Mouse (Mus musculus) heart, embryonic 11.5 days (tissue): ENCODE results near the gene Grm4. TPM values are rescaled to one million over a fixed set of nuclear protein-coding genes. Genes with fewer than 3 reads are reported as not detected.

Experiments used
- ATAC-seq: fragments of 200-750 bp; cut with Nextera tagmentation; replicated peaks from 2 replicates; pipeline ENCODE4 v1.8.0; 2017; ENCODE audit warnings: moderate library complexity; ENCODE audit not compliant: insufficient number of reproducible peaks, low FRiP score, low TSS enrichment
- H3K27ac ChIP-seq: fragments of 300-500 bp; sonication (generic); 2 replicates; pipeline ENCODE4 v1.5.1; 2014; ENCODE audit warnings: mild to moderate bottlenecking, low read depth, low read length
- H3K27me3 ChIP-seq: fragments of 300-500 bp; sonication (generic); 2 replicates; pipeline ENCODE4 v1.6.1; 2014; ENCODE audit warnings: mild to moderate bottlenecking, low read length, mixed read lengths; ENCODE audit not compliant: control insufficient read depth, insufficient read depth
- H3K36me3 ChIP-seq: fragments of 300-500 bp; sonication (generic); 2 replicates; pipeline ENCODE4 v1.6.1; 2014; ENCODE audit warnings: mild to moderate bottlenecking, low read length, moderate library complexity, mixed read lengths; ENCODE audit not compliant: control insufficient read depth, insufficient read depth
- H3K4me1 ChIP-seq: fragments of 300-500 bp; sonication (generic); 2 replicates; pipeline ENCODE4 v1.6.1; 2014; ENCODE audit warnings: low read length; ENCODE audit not compliant: control insufficient read depth, insufficient read depth
- H3K4me2 ChIP-seq: fragments of 300-500 bp; sonication (generic); 2 replicates; pipeline ENCODE4 v1.6.1; 2014; ENCODE audit warnings: mild to moderate bottlenecking, moderate library complexity
- H3K4me3 ChIP-seq: fragments of 300-500 bp; sonication (generic); 2 replicates; pipeline ENCODE4 v1.5.1; 2014; ENCODE audit warnings: low read depth, low read length
- H3K9ac ChIP-seq: fragments of 300-500 bp; sonication (generic); 2 replicates; pipeline ENCODE4 v1.6.1; 2014; ENCODE audit warnings: mild to moderate bottlenecking, low read depth, low read length, moderate library complexity
- H3K9me3 ChIP-seq: fragments of 300-500 bp; sonication (generic); replicated peaks from 2 replicates; pipeline ENCODE4 v1.6.1; 2016; ENCODE audit warnings: low read length; ENCODE audit not compliant: control insufficient read depth
- WGBS: fragments of 180-500 bp; shearing (Covaris S2); extraction: QIAGEN DNeasy Blood & Tissue Kit; methylation state at CpG from one replicate; pipeline ENCODE4 v1.1.7; 2014; ENCODE audit not compliant: insufficient replicate concordance; 5-methylcytosine and 5-hydroxymethylcytosine counted together
- polyA plus RNA-seq: library from polyadenylated mRNA; unstranded; fragments of >200 nt; fragmentation: Nextera tagmentation; extraction: Ambion mirVana; gene quantifications from 2 replicates; pipeline ENCODE4 v1.2.1, GENCODE M21; 2014

The Grm4 gene
- polyA plus RNA-seq, 1 experiment from 2014 or later, result 0.07 TPM

DNA sequence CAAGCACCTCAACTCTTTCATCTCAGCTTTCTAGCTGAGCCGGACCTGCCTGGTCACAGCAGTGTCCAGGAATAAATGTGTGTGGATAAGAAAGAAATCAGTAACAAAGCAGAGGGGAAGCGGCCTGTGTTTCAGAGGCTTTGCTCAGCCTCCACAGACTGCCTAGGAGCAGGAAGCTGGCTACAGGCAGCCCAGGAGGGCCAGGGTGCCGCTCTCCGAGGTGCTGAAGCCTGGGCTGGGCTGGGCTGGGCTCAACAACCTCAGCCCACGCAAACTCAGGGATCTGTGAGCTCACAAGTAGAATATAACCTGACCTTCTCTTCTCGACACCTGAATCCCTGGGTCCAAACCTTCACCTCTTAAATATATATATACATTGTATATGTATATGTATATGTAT, 54.6 kb downstream of the Grm4 start:
- H3K27ac ChIP-seq, result no peak overlapping the region
- H3K27me3 ChIP-seq, result peaks cover 4% of the 10 kb centered on the region
- no peak overlapping the region for H3K4me3 ChIP-seq
- 17% methylated on average over 6 of the region's 6 CpGs for WGBS
- no peaks in the 10 kb centered on the region for H3K4me1 ChIP-seq
- H3K4me2 ChIP-seq, result no peak overlapping the region
- no peak overlapping the region for H3K9ac ChIP-seq
- no peak for ATAC-seq
- no peaks in the 10 kb centered on the region for H3K36me3 ChIP-seq
- H3K9me3 ChIP-seq, result no peaks in the 10 kb centered on the region

DNA sequence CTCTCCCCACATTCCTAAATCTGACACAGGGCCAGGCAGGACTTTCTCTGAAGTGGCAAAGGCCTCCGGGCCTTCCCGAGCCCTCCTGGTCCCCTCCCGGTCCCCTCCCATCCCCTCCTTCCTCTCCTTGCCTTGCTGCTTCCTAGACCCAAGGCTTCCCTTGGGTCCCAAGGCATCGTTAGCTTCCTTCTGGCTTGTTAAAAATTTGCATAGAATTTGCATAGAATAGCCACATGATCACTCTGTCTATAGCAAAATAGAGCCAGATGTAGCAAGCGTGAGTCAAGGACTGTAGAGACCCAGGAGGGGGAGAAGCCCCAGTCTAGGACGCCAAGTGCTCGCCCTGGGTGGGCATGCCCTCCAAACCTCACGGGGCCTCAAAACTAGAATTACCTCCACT, 55.3 kb downstream of the Grm4 start:
- ATAC-seq, result no peak
- 67% methylated on average over 8 of the region's 8 CpGs for WGBS

GRCm38 (mm10) chr17:27464327-27464962, 56.8 kb downstream of the Grm4 start:
- Histone ChIP-seq H3K9ac (no peak overlapping the region), H3K36me3 (no peaks in the 10 kb centered on the region), H3K9me3 (no peaks in the 10 kb centered on the region), H3K4me2 (no peak overlapping the region), H3K4me3 (no peak overlapping the region), H3K27ac (no peak overlapping the region), H3K4me1 (no peaks in the 10 kb centered on the region), H3K27me3 (peaks cover 9% of the 10 kb centered on the region)
- 51% methylated on average over 8 of the region's 8 CpGs for WGBS
- no peak for ATAC-seq

More for the DNA sequence above, 55.3 kb downstream of the Grm4 start:
- Histone ChIP-seq H3K36me3 (no peaks in the 10 kb centered on the region), H3K27ac (no peak overlapping the region), H3K27me3 (peaks cover 4% of the 10 kb centered on the region), H3K9ac (no peak overlapping the region), H3K4me2 (no peak overlapping the region), H3K4me3 (no peak overlapping the region), H3K9me3 (no peaks in the 10 kb centered on the region), H3K4me1 (no peaks in the 10 kb centered on the region)

GRCm38 (mm10) chr17:27459979-27460378, 61.2 kb downstream of the Grm4 start:
- Histone ChIP-seq H3K4me3 (no peak overlapping the region), H3K27ac (no peak overlapping the region), H3K27me3 (peaks cover 9% of the 10 kb centered on the region), H3K9me3 (no peaks in the 10 kb centered on the region), H3K4me1 (no peaks in the 10 kb centered on the region), H3K36me3 (no peaks in the 10 kb centered on the region), H3K4me2 (no peak overlapping the region), H3K9ac (no peak overlapping the region)
- WGBS, result 73% methylated on average over 10 of the region's 10 CpGs
- ATAC-seq, result no peak

DNA sequence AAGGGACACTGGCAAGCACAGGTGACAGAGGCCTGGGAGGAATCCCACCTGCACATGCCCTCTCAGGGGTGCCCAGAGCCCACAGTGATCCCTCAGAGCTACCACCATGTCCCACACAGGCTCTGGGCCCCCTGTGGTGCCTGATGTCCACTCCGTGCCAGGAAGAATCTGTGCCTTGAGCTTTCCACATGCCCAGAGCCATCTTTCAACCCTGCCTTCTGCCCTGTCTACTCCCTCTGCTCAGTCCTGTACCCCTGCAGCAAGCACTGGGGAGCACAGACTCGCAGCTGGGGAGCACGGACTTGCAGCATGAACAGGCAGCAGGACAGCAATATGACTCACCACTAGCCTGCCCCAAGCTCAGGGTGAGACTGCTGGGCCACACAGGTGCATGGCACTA, 62.0 kb downstream of the Grm4 start:
- 81% methylated on average over 3 of the region's 3 CpGs for WGBS

GRCm38 (mm10) chr17:27457863-27458494, 63.2 kb downstream of the Grm4 start:
- Histone ChIP-seq H3K4me2 (no peak overlapping the region), H3K36me3 (no peaks in the 10 kb centered on the region), H3K9me3 (no peaks in the 10 kb centered on the region), H3K4me1 (no peaks in the 10 kb centered on the region), H3K27me3 (peaks cover 7% of the 10 kb centered on the region), H3K27ac (no peak overlapping the region), H3K4me3 (no peak overlapping the region), H3K9ac (no peak overlapping the region)
- WGBS, result 61% methylated on average over 3 of the region's 3 CpGs
- ATAC-seq, result no peak

More for the DNA sequence above, 62.0 kb downstream of the Grm4 start:
- Histone ChIP-seq H3K4me1 (no peaks in the 10 kb centered on the region), H3K9ac (no peak overlapping the region), H3K4me2 (no peak overlapping the region), H3K27ac (no peak overlapping the region), H3K9me3 (no peaks in the 10 kb centered on the region), H3K27me3 (peaks cover 9% of the 10 kb centered on the region), H3K4me3 (no peak overlapping the region), H3K36me3 (no peaks in the 10 kb centered on the region)
- no peak for ATAC-seq

- no peak overlapping the region for H3K9ac ChIP-seq
- H3K4me2 ChIP-seq, result no peak overlapping the region
- ATAC-seq, result no peak
- H3K27me3 ChIP-seq, result 0 out of 2 replicates have a peak, but pooled peaks cover 5% of the 10 kb centered on the region
- H3K4me1 ChIP-seq, result no peaks in the 10 kb centered on the region
- no peaks in the 10 kb centered on the region for H3K9me3 ChIP-seq
- H3K27ac ChIP-seq, result no peak overlapping the region
- no peak overlapping the region for H3K4me3 ChIP-seq
- WGBS, result 84% methylated on average over 9 of the region's 9 CpGs
- no peaks in the 10 kb centered on the region for H3K36me3 ChIP-seq
These were observed 64.1 kb downstream of the Grm4 start for GRCm38 (mm10) chr17:27457038-27457577.

DNA sequence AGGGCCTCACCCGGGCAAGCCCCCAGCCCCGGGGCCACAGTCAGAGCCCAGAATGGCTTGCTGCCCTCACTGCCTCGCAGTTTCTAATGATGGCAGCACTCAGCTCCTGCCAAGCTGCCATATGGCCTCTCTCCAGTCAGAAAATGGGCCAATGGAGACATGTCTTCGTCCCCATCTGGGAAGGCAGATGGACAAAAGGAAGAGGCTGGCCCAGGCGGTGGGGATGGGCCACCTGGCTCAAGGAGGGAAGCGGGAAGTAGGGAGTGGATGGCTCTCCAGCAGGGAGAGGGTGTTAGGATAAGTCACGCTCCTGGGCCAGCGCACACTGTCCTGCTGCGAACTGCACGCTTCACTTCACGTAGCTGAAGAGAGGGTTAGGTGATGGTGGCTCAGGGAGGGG, 64.8 kb downstream of the Grm4 start:
- Histone ChIP-seq H3K4me1 (no peaks in the 10 kb centered on the region), H3K9ac (no peak overlapping the region), H3K27me3 (0 out of 2 replicates have a peak, but pooled peaks cover 5% of the 10 kb centered on the region), H3K9me3 (no peaks in the 10 kb centered on the region), H3K4me2 (no peak overlapping the region), H3K36me3 (no peaks in the 10 kb centered on the region), H3K4me3 (no peak overlapping the region), H3K27ac (no peak overlapping the region)
- ATAC-seq, result no peak
- 75% methylated on average over 11 of the region's 11 CpGs for WGBS
